Comparison of ENCODE assay signal across 21 mouse cellular contexts in the genomic region with DNA sequence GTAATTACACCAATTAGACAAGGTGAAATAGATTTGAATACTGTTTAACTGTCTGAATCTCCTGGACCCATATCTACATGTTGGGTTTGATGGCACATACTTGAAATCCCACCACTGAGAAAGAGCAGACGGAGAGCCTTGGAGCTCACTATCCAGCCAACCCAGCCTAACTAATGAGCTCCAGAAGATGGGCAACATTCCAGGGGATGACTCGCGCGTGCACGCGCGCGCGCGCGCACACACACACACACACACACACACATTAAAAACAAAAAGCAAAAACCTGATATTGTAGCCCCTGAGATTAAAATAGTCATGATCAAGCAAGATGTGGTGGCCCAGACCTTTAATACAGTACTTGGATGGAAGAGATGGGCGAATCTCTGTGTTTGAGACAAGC.
"Had no signal": no experiment of that assay in that cellular context is flagged by ENCODE, and none has a peak within 500 bp of the region (broad histone marks: within the 10 kb centered on the region; RNA-seq: fewer than 3 reads in every experiment).

No protein-coding gene starts in this region.

- H3K9ac ChIP-seq: limb, embryonic 12.5 days; limb, embryonic 15.5 days; liver, embryonic 12.5 days; liver, embryonic 15.5 days; lung, embryonic 15.5 days; midbrain, embryonic 13.5 days; stomach, embryonic 15.5 days had no signal

- H3K9me3 ChIP-seq: limb, embryonic 12.5 days; limb, embryonic 15.5 days; liver, embryonic 12.5 days; liver, embryonic 15.5 days; lung, embryonic 15.5 days; megakaryocyte, embryonic 14.5 days; midbrain, embryonic 10.5 days; midbrain, embryonic 13.5 days; stomach, embryonic 15.5 days had no signal

- DNase-seq: kidney, adult 9 months; kidney, postnatal 14 days; kidney, postnatal 4 days; left cerebral cortex, postnatal 4 days; lung, adult 18-20 months; lung, postnatal 10 days; lung, postnatal 36 days; right cerebral cortex, postnatal 25 days; spleen, adult 18-20 months; thymus, postnatal 36 days had no signal

- H3K27me3 ChIP-seq: limb, embryonic 12.5 days; limb, embryonic 15.5 days; liver, embryonic 12.5 days; liver, embryonic 15.5 days; lung, embryonic 15.5 days; megakaryocyte, embryonic 14.5 days; midbrain, embryonic 13.5 days; stomach, embryonic 15.5 days had no signal

- H3K27ac ChIP-seq: limb, embryonic 12.5 days; limb, embryonic 15.5 days; liver, embryonic 12.5 days; liver, embryonic 15.5 days; lung, embryonic 15.5 days; midbrain, embryonic 10.5 days; midbrain, embryonic 13.5 days; stomach, embryonic 15.5 days had no signal

- H3K4me2 ChIP-seq: limb, embryonic 12.5 days; limb, embryonic 15.5 days; liver, embryonic 12.5 days; liver, embryonic 15.5 days; lung, embryonic 15.5 days; midbrain, embryonic 13.5 days; stomach, embryonic 15.5 days had no signal

- H3K36me3 ChIP-seq: limb, embryonic 12.5 days; limb, embryonic 15.5 days; liver, embryonic 12.5 days; liver, embryonic 15.5 days; lung, embryonic 15.5 days; midbrain, embryonic 10.5 days; midbrain, embryonic 13.5 days; stomach, embryonic 15.5 days had no signal

- ATAC-seq: liver, embryonic 12.5 days; midbrain, embryonic 13.5 days; midbrain, embryonic 16.5 days had no signal

- H3K4me1 ChIP-seq: limb, embryonic 12.5 days; limb, embryonic 15.5 days; liver, embryonic 12.5 days; liver, embryonic 15.5 days; lung, embryonic 15.5 days; midbrain, embryonic 10.5 days; midbrain, embryonic 13.5 days; stomach, embryonic 15.5 days had no signal

- H3K4me3 ChIP-seq: limb, embryonic 12.5 days; limb, embryonic 15.5 days; liver, embryonic 12.5 days; liver, embryonic 15.5 days; lung, embryonic 15.5 days; megakaryocyte, embryonic 14.5 days; midbrain, embryonic 10.5 days; midbrain, embryonic 13.5 days; myocyte; stomach, embryonic 15.5 days had no signal
